Mouse (Mus musculus) adrenal gland, postnatal 25 days (tissue): Measurements from ENCODE around the gene Trpm3. TPM values are rescaled to one million over a fixed set of nuclear protein-coding genes. Genes with fewer than 3 reads are reported as not detected.
A peak's percentile ranks its signal among the peaks of the same experiment; 100 is the strongest.

Source experiments
- DNase-seq: peaks from one replicate; pipeline ENCODE4 v3.0.0; 2021; ENCODE audit warnings: mixed read lengths
- total RNA-seq: library from RNA; stranded (reverse); gene quantifications from 2 replicates; pipeline ENCODE4 v1.2.3, GENCODE M21; 2021

Trpm3 gene
- total RNA-seq, 1 experiment from 2014 or later = 0.61 TPM

GRCm38 (mm10) chr19:22859644-22860043 is 720.8 kb downstream of the Trpm3 start:
- DNase-seq = no peak

GRCm38 (mm10) chr19:22867456-22867855 is 728.6 kb downstream of the Trpm3 start:
- DNase-seq = no peak

- DNase-seq = no peak
Observed at GRCm38 (mm10) chr19:22869853-22870252, 731.0 kb downstream of the Trpm3 start.

GRCm38 (mm10) chr19:22872456-22872855 is 733.6 kb downstream of the Trpm3 start:
- DNase-seq = no peak

GRCm38 (mm10) chr19:22880199-22880598 is 741.4 kb downstream of the Trpm3 start:
- DNase-seq = no peak

GRCm38 (mm10) chr19:22882670-22883111 is 743.8 kb downstream of the Trpm3 start:
- DNase-seq = no peak

DNA sequence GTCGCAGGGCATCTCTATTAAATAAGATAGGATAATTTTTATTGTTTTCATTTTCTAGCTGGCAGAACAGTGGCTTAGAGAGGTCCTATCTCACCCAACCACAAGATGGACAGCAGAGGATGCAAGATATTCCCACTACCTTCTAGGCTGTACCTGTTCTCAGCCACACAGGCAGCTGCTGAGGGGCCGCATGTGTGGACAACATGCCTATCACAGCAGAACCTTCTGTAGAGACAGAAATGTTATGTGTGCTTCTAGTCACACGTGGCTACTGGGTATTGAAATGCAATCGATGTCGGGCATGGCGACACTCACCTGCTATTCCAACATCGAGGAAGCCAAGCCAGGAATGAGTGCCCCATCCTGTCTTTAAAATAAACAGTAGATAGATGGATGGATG is 744.3 kb downstream of the Trpm3 start:
- no peak for DNase-seq

DNA sequence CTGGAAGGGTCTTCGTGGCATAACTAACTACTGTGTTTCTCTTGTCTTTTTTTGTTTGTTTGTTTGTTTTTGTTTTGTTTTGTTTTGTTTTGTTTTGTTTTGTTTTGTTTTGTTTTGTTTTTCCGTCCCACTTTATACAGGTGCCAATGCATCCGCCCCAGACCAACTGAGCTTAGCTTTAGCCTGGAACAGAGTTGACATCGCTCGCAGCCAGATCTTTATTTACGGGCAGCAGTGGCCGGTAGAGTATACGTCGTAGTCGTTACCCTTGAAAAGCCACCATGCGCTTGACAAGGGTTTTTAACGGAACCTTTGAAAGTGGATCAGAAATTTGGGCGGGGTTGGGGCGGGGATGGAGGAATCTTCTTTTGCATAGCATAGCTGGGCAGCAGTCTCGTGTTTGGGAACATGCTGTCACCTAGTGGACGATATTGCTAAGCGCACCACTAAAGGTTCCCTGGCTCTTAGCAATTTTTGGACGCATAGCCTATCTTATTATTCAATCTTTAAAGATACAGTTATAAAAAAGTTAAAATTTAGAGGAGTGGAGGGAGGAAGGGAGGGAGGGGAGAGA is 745.0 kb downstream of the Trpm3 start:
- DNase-seq = peak; percentile 21

- peak; percentile 12 for DNase-seq
Observed at GRCm38 (mm10) chr19:22884357-22884756, 745.5 kb downstream of the Trpm3 start.

DNA sequence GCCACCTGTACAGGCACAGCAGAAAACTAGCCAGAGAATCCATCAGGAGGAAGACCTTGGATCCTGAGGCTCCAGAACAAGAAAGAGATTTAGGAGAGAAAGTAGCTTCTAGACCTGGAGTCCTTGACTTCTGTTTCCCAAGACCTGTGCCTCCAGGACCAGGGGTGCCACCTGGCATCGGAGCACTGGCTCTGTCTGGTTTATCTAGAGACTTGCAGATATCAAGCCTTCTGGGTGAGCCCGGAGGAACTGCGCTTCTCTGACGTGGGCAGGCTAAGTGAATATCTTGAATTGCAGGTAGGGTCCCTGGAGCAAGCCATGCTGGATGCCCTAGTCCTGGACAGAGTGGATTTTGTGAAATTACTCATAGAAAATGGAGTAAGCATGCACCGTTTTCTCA is 746.2 kb downstream of the Trpm3 start:
- DNase-seq = no peak

GRCm38 (mm10) chr19:22901892-22902291 is 763.0 kb downstream of the Trpm3 start:
- no peak for DNase-seq

- DNase-seq = no peak
Observed at GRCm38 (mm10) chr19:22902386-22902785, 763.5 kb downstream of the Trpm3 start.

DNA sequence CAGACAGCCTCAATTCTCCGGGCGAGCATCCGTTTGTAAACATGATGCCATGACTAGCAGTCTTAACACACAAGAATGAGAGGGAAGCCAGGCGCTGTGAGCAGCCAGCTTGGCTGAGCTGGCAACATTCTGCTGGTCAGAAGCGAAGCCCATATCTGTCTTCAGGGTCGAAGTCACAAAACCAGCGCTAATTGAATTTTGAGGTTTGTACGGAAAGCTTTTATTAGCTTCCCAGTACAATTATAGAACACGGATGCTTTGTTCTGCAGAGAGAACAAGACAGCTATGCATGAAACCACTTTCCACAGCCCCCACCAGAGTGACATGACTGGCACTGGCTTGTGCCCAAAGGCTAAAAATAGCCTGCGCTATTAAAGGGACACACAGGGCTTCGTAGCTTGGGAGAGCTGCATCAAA is 766.2 kb downstream of the Trpm3 start:
- DNase-seq = peak; percentile 25

- DNase-seq = no peak
Observed at GRCm38 (mm10) chr19:22910686-22911085, 771.8 kb downstream of the Trpm3 start.

DNA sequence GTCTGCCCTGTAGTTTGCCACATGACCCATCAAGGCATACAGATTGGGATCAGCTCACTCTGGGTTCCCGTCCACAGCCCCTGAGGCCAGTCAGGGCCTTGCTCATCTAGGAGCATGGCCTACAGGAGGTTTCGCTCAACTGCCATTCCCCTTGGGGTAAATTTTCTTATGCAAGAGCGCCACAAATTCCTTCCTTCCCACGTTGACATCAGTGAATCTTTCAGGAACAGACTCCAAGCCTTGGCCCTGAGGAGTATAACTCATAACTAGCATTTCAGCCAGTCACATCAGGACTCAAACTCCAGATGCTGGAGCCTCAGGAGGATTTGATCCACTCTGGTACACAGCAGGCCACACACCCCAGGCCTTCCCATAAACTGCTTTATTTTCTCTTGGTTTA is 774.1 kb downstream of the Trpm3 start:
- no peak for DNase-seq

- peak; percentile 75 for DNase-seq
Observed at GRCm38 (mm10) chr19:22915868-22916642, 777.2 kb downstream of the Trpm3 start.

- DNase-seq = peak; percentile 99
Observed at GRCm38 (mm10) chr19:22916643-22917344, 777.9 kb downstream of the Trpm3 start.

- DNase-seq = no peak
Observed at GRCm38 (mm10) chr19:22917345-22917735, 778.5 kb downstream of the Trpm3 start.

GRCm38 (mm10) chr19:22920949-22921348 is 782.1 kb downstream of the Trpm3 start:
- no peak for DNase-seq

DNA sequence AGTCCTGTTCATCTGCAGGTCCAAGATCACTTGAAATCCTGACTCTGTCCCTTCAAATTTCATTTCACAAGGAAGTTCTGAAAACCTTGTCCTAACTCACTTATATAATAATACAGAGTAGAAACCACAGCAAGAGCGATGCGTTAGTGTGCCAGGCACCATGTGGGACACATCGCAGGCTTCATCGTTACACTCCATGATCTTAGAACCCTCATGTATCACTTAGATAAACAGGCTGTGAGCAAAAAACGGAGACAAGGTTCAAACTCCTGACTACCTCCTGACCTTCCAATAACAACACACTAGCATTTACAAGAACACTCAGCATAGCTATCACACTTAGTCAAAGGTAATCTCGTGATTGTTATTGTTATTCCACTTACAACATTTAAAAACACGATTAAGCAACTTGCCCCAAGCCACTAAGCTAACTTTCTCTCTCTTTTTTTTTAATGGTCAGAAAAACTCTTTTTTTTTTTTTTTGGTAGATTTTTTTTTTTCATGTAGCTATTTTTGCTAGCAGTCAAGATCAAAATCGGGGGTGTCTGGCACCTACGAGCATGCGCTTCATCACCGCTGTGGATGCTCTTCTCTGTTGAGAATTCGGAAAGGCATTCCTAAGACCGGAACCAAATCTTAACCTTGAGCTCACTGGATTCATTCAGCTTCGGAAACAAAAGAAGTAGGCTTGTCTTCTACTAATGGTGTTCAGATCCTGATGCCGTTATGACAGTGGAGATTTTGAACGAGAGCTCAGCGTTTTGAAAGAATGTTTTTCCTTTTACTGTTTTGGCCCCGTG is 784.2 kb downstream of the Trpm3 start:
- no peak for DNase-seq

DNA sequence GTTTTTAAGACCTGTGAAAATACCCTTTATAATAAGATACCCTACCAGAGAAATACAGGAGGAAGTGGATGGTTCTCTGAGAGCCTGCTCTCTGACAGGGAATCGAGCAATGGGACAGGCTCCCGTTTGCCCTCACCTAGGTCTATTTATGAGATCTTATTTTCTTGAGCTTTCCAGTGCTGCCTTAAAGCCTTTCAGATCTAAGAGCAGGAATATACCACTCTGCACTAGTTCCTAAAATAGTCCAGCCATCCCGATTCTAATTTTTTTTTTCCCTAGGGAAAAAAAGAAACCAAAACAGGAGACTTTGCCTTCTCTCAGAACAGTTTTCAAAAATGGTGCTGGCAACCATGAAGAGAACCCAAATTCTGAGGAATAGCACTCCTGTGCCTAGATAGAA is 786.4 kb downstream of the Trpm3 start:
- DNase-seq = no peak

DNA sequence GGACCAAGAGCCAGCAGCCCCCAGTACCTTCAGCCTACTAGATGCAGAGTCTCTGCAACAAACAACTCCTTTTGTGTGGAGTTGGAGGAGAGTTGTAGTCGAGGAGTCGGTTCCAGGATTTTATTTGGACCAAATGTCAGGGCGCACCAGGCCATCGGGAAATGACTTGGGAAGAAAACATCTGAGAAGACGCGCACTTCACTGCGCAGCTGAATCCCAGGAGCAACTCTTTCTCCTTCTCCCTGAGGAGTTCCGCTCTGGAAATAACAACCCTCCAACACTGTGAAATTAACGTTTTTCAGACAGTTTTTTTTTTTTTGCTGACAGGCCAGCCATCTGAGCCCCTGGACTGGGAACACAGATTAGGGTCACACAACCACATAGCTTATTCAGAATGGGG is 787.9 kb downstream of the Trpm3 start:
- DNase-seq = no peak

GRCm38 (mm10) chr19:22928366-22928765 is 789.5 kb downstream of the Trpm3 start:
- DNase-seq = no peak
